Mouse (Mus musculus) stomach, postnatal 0 days (tissue): ENCODE results near the gene Atg4a-ps.

ENCODE experiments used
- CTCF ChIP-seq: IDR thresholded peaks from 2 replicates; pipeline ENCODE4 v1.5.1; 2016; ENCODE audit warnings: antibody characterized with exemption, low read depth, mild to moderate bottlenecking, moderate library complexity
- EP300 ChIP-seq: optimal IDR thresholded peaks from 2 replicates; pipeline ENCODE3; 2016; ENCODE audit warnings: antibody characterized with exemption

DNA sequence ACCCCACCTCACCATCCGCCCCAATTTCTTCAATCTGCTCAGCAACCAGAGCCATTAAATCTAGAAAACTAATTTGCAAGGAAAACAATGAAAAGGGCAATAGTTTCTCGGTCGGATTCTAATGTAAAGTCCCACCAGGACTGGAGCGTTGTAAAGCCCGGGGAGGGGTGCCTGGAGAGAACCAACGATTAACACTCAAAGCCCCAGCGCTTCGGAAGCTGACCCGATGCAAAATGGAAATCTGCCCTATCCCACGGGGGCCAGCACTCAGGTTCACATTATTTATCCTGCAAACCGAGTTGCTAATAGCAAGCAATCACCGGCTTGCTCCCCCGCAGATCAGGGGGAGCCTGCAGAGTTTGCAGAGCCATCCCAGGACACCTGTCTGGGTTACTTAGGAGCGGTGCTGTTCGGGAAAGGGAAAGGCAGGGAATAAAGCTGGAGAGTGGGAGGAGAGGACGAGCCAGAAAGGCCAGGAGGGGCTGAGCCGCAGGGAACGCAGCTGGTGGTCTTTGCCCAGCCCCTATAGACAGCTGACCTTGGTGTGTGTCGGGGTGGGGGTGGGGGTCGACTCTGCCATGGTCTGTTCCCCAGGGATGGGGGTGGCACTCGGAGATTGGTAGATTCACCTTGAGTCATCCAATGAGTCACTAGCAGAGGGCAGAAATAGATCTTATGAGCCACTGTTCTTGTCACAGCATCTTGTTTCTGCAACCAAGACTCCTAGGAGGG lies 37.5 kb upstream of the Atg4a-ps start:
- TF ChIP-seq EP300 = no peak
- no peak for TF ChIP-seq CTCF
